Mouse (Mus musculus): ENCODE results near the gene Olfr224. TPM values are rescaled to one million over a fixed set of nuclear protein-coding genes. Genes with fewer than 3 reads are reported as not detected.

Olfr224 gene
- polyA plus RNA-seq, 1 experiment: not detected

DNA sequence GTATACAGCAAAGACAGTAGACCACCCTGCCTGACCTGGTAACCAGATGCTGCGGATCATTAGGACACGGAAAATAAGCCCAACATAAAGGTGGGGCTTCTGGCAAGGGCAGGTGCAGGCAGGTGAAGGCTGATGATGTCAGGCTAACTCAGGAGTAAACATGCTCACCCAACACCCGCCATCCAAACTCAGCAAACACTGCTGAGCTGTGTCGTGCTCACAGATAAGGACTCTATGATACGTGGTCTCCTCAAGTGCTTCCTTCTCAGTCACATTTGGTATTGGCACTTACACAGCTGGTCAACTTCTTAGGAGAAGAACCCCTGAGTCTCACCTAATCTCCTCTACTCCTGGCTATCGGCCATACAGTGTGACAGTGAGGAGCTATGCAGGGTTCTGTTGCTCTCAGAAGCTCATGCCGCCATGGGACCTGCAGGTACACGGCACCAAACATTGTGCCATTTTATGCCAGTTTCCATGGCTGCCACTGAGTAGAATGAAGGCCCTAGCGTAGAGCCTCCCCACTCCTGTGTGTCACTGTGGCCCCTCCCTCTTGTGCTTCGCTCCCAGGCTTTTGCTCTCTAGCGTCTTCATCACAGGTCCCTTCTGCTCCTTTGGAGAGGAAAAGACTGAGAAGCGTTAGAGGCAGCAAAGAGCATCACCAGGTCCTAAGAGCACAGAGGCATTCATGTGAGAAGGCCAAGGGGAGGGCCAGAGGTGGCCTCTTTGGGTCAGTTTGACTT is 36.0 kb upstream of the Olfr224 start:
- no peak overlapping the region for H3K4me3 ChIP-seq (ENCODE audit: extremely low read depth, insufficient read depth, insufficient read length)
- no peaks in the 10 kb centered on the region for H3K4me1 ChIP-seq (ENCODE audit: control insufficient read depth, insufficient read depth, insufficient read length)
- 85% methylated on average over 12 of the region's 12 CpGs for WGBS
- H3K27me3 ChIP-seq (ENCODE audit: control insufficient read depth, insufficient read depth, low read length): no peaks in the 10 kb centered on the region
- TF ChIP-seq POLR2A (IDR thresholded peaks at IDR 0.05; ENCODE audit: low read depth, low read length) (no peak), CTCF (IDR thresholded peaks at IDR 0.05; ENCODE audit: extremely low read depth, insufficient read depth, insufficient read length, insufficient replicate concordance) (no peak)
- H3K27ac ChIP-seq (ENCODE audit: insufficient read depth, low read length): no peak overlapping the region
- no peaks in the 10 kb centered on the region for H3K36me3 ChIP-seq (ENCODE audit: control insufficient read depth, insufficient read depth, low read length)
- no peak for DNase-seq (ENCODE audit: low read depth in 1 of 2, low spot score in 2 of 2)

GRCm38 (mm10) chr11:58605228-58605627 is 34.9 kb upstream of the Olfr224 start:
- Histone ChIP-seq H3K27me3 (ENCODE audit: control insufficient read depth, insufficient read depth, low read length) (no peaks in the 10 kb centered on the region), H3K4me1 (ENCODE audit: control insufficient read depth, insufficient read depth, insufficient read length) (no peaks in the 10 kb centered on the region), H3K4me3 (ENCODE audit: extremely low read depth, insufficient read depth, insufficient read length) (no peak overlapping the region), H3K36me3 (ENCODE audit: control insufficient read depth, insufficient read depth, low read length) (no peaks in the 10 kb centered on the region), H3K27ac (ENCODE audit: insufficient read depth, low read length) (no peak overlapping the region)
- TF ChIP-seq POLR2A (IDR thresholded peaks at IDR 0.05; ENCODE audit: low read depth, low read length) (no peak), CTCF (IDR thresholded peaks at IDR 0.05; ENCODE audit: extremely low read depth, insufficient read depth, insufficient read length, insufficient replicate concordance) (no peak)
- WGBS: 76% methylated on average over 3 of the region's 3 CpGs
- no peak for DNase-seq (ENCODE audit: low read depth in 1 of 2, low spot score in 2 of 2)

DNA sequence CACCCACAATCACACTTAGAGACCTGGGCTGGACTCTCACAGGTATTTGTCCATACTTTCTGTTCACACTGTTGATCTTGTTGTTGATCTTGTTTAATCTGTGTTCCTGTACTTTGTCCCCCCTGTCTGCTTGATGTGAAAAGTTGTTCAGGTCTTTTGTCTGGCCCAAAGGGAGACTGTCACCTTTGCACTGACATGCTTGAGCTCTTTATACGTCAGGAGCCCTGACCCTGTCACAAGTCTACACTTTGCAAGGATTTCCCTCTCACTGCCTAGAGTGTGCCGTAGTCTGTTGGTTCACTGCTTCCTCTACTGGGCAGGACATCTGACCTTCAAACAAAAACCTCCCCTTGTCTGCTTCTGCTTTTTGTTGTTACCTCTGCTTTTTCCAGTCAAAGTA is 34.3 kb upstream of the Olfr224 start:
- TF ChIP-seq POLR2A (IDR thresholded peaks at IDR 0.05; ENCODE audit: low read depth, low read length) (no peak), CTCF (IDR thresholded peaks at IDR 0.05; ENCODE audit: extremely low read depth, insufficient read depth, insufficient read length, insufficient replicate concordance) (no peak)
- no peaks in the 10 kb centered on the region for H3K4me1 ChIP-seq (ENCODE audit: control insufficient read depth, insufficient read depth, insufficient read length)
- H3K27ac ChIP-seq (ENCODE audit: insufficient read depth, low read length): no peak overlapping the region
- no peaks in the 10 kb centered on the region for H3K27me3 ChIP-seq (ENCODE audit: control insufficient read depth, insufficient read depth, low read length)
- WGBS: 49% methylated on average over 2 of the region's 2 CpGs
- H3K4me3 ChIP-seq (ENCODE audit: extremely low read depth, insufficient read depth, insufficient read length): no peak overlapping the region
- no peak for DNase-seq (ENCODE audit: low read depth in 1 of 2, low spot score in 2 of 2)
- no peaks in the 10 kb centered on the region for H3K36me3 ChIP-seq (ENCODE audit: control insufficient read depth, insufficient read depth, low read length)

GRCm38 (mm10) chr11:58602800-58603560 is 32.6 kb upstream of the Olfr224 start:
- no peaks in the 10 kb centered on the region for H3K27me3 ChIP-seq (ENCODE audit: control insufficient read depth, insufficient read depth, low read length)
- no peaks in the 10 kb centered on the region for H3K36me3 ChIP-seq (ENCODE audit: control insufficient read depth, insufficient read depth, low read length)
- no peak overlapping the region for H3K4me3 ChIP-seq (ENCODE audit: extremely low read depth, insufficient read depth, insufficient read length)
- no peaks in the 10 kb centered on the region for H3K4me1 ChIP-seq (ENCODE audit: control insufficient read depth, insufficient read depth, insufficient read length)
- WGBS: 85% methylated on average over 6 of the region's 6 CpGs
- DNase-seq (ENCODE audit: low read depth in 1 of 2, low spot score in 2 of 2): no peak
- no peak overlapping the region for H3K27ac ChIP-seq (ENCODE audit: insufficient read depth, low read length)
- TF ChIP-seq CTCF (IDR thresholded peaks at IDR 0.05; ENCODE audit: extremely low read depth, insufficient read depth, insufficient read length, insufficient replicate concordance): no peak
- no peak for TF ChIP-seq POLR2A (IDR thresholded peaks at IDR 0.05; ENCODE audit: low read depth, low read length)

GRCm38 (mm10) chr11:58602062-58602461 is 31.7 kb upstream of the Olfr224 start:
- Histone ChIP-seq H3K27ac (ENCODE audit: insufficient read depth, low read length) (no peak overlapping the region), H3K4me3 (ENCODE audit: extremely low read depth, insufficient read depth, insufficient read length) (no peak overlapping the region), H3K27me3 (ENCODE audit: control insufficient read depth, insufficient read depth, low read length) (no peaks in the 10 kb centered on the region), H3K36me3 (ENCODE audit: control insufficient read depth, insufficient read depth, low read length) (no peaks in the 10 kb centered on the region), H3K4me1 (ENCODE audit: control insufficient read depth, insufficient read depth, insufficient read length) (no peaks in the 10 kb centered on the region)
- TF ChIP-seq POLR2A (IDR thresholded peaks at IDR 0.05; ENCODE audit: low read depth, low read length): no peak
- TF ChIP-seq CTCF (IDR thresholded peaks at IDR 0.05; ENCODE audit: extremely low read depth, insufficient read depth, insufficient read length, insufficient replicate concordance): no peak
- DNase-seq (ENCODE audit: low read depth in 1 of 2, low spot score in 2 of 2): no peak

GRCm38 (mm10) chr11:58597837-58598236 is 27.5 kb upstream of the Olfr224 start:
- TF ChIP-seq POLR2A (IDR thresholded peaks at IDR 0.05; ENCODE audit: low read depth, low read length) (no peak), CTCF (IDR thresholded peaks at IDR 0.05; ENCODE audit: extremely low read depth, insufficient read depth, insufficient read length, insufficient replicate concordance) (no peak)
- no peaks in the 10 kb centered on the region for H3K27me3 ChIP-seq (ENCODE audit: control insufficient read depth, insufficient read depth, low read length)
- no peak overlapping the region for H3K27ac ChIP-seq (ENCODE audit: insufficient read depth, low read length)
- no peaks in the 10 kb centered on the region for H3K36me3 ChIP-seq (ENCODE audit: control insufficient read depth, insufficient read depth, low read length)
- no peaks in the 10 kb centered on the region for H3K4me1 ChIP-seq (ENCODE audit: control insufficient read depth, insufficient read depth, insufficient read length)
- DNase-seq (ENCODE audit: low read depth in 1 of 2, low spot score in 2 of 2): no peak
- H3K4me3 ChIP-seq (ENCODE audit: extremely low read depth, insufficient read depth, insufficient read length): no peak overlapping the region
- WGBS: 87% methylated on average over 13 of the region's 13 CpGs

- WGBS: 75% methylated on average over 6 of the region's 6 CpGs
These were observed 24.5 kb upstream of the Olfr224 start, which contains the start of gene Olfr324 for GRCm38 (mm10) chr11:58594814-58595213. Gene Olfr324, plus strand, starts transcription at chr11:58595114.

More at GRCm38 (mm10) chr11:58594814-58595213, 24.5 kb upstream of the Olfr224 start, which contains the start of gene Olfr324:
- TF ChIP-seq POLR2A (IDR thresholded peaks at IDR 0.05; ENCODE audit: low read depth, low read length) (no peak), CTCF (IDR thresholded peaks at IDR 0.05; ENCODE audit: extremely low read depth, insufficient read depth, insufficient read length, insufficient replicate concordance) (no peak)
- Histone ChIP-seq H3K4me1 (ENCODE audit: control insufficient read depth, insufficient read depth, insufficient read length) (no peaks in the 10 kb centered on the region), H3K36me3 (ENCODE audit: control insufficient read depth, insufficient read depth, low read length) (no peaks in the 10 kb centered on the region), H3K4me3 (ENCODE audit: extremely low read depth, insufficient read depth, insufficient read length) (no peak within 1 kb of the TSS), H3K27ac (ENCODE audit: insufficient read depth, low read length) (no peak within 1 kb of the TSS), H3K27me3 (ENCODE audit: control insufficient read depth, insufficient read depth, low read length) (no peaks in the 10 kb centered on the region)
- DNase-seq (ENCODE audit: low read depth in 1 of 2, low spot score in 2 of 2): no peak
